Mouse (Mus musculus) 3134 (cell line): ENCODE data around the gene Epx.

Source experiments
- DNase-seq: peaks from one replicate; pipeline ENCODE4 v3.0.0-alpha.2; 2011; ENCODE audit warnings: low spot score; ENCODE audit not compliant: insufficient read length; ENCODE audit errors: extremely low read depth

Epx gene

DNA sequence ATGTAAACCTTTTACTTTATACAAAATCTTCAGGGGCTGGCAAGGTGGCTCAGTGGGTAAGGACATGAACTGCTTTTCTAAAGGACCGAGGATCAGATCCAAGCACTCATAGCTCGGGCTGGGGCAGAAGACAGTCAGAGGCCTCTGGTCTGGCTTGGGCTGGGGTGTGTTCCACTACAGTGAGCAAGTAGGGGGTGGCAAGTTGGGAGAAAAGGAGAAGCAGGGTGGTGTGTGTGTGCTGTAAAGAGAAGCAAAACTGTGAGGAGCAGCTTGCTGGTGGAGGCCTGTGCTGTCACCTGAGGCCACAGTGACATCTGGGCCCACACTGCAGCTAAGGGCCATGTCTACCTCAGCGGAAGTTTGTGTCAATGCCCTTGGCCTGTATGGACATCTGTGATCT lies 33.9 kb downstream of the Epx start:
- no peak for DNase-seq

DNA sequence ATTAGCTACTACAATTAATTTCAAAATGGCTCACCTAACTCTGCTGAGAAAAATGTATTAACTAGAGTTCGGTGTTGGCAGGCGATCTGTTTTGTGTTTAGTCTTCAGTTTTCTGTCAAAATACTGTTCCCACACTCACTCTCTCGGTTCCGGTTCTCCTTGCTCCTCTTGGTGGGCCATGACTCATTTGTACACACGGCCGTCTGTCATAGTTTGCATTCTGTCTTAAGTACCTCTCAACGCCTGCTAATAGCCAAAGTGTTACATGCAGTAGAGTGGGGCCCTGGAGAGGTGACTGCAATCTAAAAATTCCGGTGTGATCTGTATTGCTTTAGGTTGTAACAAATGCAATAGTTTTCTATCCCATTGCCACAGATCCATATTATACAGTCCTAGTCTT lies 34.7 kb downstream of the Epx start:
- DNase-seq, result no peak

DNA sequence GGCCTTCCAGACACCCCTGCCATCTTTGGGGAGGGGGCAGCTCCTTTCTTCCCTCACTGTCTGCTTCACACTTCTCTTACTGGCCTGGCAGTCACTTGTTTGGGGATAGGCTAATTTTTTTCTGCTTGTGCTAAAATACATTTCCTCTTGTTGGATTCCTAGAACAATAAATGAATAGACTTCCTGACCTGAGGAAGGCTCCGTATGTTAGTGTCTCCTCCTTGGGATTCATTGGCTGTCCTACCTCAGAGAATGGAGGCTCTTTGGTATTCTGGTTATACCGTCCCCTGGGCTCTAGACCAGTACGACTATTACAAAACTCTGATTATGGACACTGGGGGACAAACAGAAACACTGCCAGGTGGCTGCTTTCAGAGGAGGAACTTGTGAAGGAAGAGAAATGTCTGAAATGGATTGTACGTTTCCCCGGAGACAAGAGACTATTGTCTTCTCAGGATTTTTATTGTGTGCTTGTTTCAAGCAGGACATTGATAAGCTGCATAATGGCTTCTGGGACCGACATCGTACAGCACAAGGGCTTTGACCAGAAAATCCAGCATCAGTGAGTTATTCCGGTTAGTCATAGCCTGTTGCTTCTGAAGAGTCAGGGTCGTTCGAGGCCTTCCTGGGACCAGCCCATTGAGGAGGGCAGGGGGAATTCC lies 47.0 kb downstream of the Epx start, which contains the start of gene Lpo:
Lpo (minus strand) TSS at position 51 of the 662 bp plus-strand sequence.
- no peak for DNase-seq

DNA sequence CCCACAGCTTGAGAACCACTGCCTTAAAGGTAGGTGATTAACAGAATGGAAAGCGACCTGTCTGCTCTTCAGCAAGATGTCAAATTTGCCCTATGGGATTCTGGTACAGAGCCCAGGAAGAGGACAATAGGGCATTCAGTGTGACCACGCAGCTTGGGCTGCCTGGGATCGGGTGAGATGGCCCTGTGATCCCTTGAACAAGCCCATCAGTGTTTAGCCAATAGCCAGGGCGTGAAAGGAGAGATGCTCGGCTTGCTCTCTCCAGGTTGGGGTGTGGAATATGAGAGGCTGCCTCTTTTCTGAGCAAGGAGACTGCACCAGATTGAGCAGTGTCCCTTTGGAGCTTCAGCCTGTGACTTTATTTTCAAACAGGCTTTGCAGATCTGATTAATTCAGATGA lies 53.8 kb downstream of the Epx start:
- DNase-seq, result no peak

DNA sequence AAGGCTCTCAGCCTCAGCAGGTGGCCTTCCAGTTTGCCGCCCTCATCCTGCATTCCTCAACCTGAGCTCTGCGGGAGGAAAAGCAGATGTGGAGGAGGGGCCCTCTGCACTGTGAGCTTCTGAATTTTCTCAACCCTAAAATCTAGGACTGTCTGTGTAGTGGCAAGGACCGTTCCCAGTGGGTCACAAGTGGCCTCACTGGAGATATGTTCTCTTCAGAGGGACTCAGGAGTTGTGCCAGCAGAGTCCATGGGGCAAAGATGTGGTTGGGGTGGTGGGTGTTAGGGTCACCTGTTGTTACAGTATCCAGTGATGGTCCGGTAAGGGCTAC lies 57.9 kb downstream of the Epx start:
- no peak for DNase-seq

DNA sequence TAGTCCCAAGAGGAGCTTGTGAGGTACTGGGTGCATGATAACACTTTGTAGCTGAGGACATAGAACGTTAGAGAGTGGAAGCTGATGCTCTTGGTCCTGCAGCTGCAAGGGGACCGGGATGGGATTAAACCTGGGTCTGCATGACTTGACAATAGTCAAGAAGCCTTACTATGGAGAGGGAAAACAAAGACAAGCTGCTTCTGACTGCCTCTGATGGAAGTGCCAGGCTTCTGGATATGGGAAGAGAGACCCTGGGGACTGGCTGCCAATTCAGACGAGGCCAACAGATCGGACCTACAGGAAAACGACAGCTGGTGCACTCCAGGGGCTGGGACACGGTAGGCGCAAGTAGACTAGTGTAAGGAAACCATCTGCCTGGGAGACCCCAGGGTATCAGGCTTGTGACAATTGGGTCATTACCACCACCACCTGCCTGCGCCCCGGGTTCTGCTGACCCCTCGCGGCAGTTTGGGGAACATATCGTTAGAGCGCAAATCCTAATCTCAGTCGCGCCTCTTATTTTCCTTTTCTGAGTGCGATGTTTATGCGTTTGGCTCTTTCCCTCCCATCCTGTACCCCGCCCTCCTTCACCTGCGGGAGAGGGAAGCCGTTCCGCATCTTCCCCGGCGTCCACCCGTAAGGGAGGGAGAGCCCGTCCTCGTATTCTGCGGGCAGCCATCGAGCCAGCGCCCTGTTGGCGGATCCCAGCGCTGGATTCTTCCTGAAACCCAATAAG lies 58.5 kb downstream of the Epx start:
- DNase-seq, result no peak

DNA sequence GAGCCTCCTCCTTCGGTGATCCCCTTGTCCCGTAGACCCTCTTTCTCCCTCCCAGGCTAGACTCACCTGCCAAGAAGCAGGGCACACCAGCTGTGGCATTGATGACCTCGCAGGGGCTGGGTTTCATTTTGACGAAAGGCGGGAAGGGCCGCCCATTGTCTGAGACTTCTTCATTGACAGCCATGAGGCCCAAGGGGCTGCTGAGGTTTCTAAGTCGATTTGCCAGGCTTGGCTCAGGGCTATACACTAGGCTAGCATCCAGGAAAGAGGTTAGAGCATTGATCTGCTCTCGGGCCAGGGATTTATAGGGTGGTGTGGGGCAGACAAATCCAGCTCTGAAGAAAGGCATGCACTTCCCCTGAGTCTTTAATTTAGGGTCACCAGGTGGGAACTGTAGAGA lies 60.5 kb downstream of the Epx start:
- DNase-seq, result no peak
